27 mouse cellular contexts compared by ENCODE assay signal in genomic region chr9:91456253-91456823, GRCm38 (mm10).
DNase-seq lines count a peak whose midpoint lies in the region; ATAC-seq and TF ChIP-seq lines count a peak whose summit lies in the region.
"Had no signal": no experiment of that assay in that cellular context is flagged by ENCODE, and none has a peak within 500 bp of the region (broad histone marks: within the 10 kb centered on the region; RNA-seq: fewer than 3 reads in every experiment).

No protein-coding gene starts in this region.

- H3K27me3 ChIP-seq in forebrain, embryonic 11.5 days (ENCODE audit: control insufficient read depth, insufficient read depth, low read length), result no peaks in the 10 kb centered on the region
- H3K27me3 ChIP-seq in forebrain, embryonic 10.5 days (ENCODE audit: poor library complexity, severe bottlenecking), result no peaks in the 10 kb centered on the region
- no peaks in the 10 kb centered on the region for H3K27me3 ChIP-seq in midbrain, embryonic 12.5 days
- H3K27me3 ChIP-seq in midbrain, embryonic 16.5 days (ENCODE audit: control insufficient read depth, insufficient read depth, low read depth, low read length), result no peaks in the 10 kb centered on the region
- no peaks in the 10 kb centered on the region for H3K27me3 ChIP-seq in forebrain, embryonic 15.5 days
- H3K27me3 ChIP-seq: embryonic facial prominence, embryonic 13.5 days; heart, embryonic 15.5 days; hindbrain, embryonic 15.5 days; intestine, embryonic 15.5 days; limb, embryonic 12.5 days; liver, embryonic 15.5 days had no signal

- no peak for TF ChIP-seq POLR2A in brain, embryonic 14.5 days (IDR thresholded peaks at IDR 0.05; ENCODE audit: borderline replicate concordance, extremely low read depth, insufficient read depth, insufficient read length, poor library complexity, severe bottlenecking)

- H3K9ac ChIP-seq in forebrain, embryonic 11.5 days (ENCODE audit: low read length), result no peak overlapping the region
- no peak overlapping the region for H3K9ac ChIP-seq in midbrain, embryonic 12.5 days (replicated peaks)
- no peak overlapping the region for H3K9ac ChIP-seq in midbrain, embryonic 16.5 days (ENCODE audit: low read depth, low read length)
- no peak overlapping the region for H3K9ac ChIP-seq in forebrain, embryonic 15.5 days (replicated peaks)
- H3K9ac ChIP-seq: embryonic facial prominence, embryonic 13.5 days; heart, embryonic 15.5 days; hindbrain, embryonic 15.5 days; intestine, embryonic 15.5 days; limb, embryonic 12.5 days; liver, embryonic 15.5 days; lung, embryonic 14.5 days had no signal

- no peaks in the 10 kb centered on the region for H3K9me3 ChIP-seq in forebrain, embryonic 11.5 days (ENCODE audit: control insufficient read depth, low read length)
- H3K9me3 ChIP-seq in forebrain, embryonic 10.5 days, result no peaks in the 10 kb centered on the region
- H3K9me3 ChIP-seq in midbrain, embryonic 12.5 days, result no peaks in the 10 kb centered on the region
- H3K9me3 ChIP-seq in midbrain, embryonic 16.5 days (replicated peaks; ENCODE audit: control insufficient read depth, low read length, poor library complexity, severe bottlenecking), result no peaks in the 10 kb centered on the region
- H3K9me3 ChIP-seq in forebrain, embryonic 15.5 days, result no peaks in the 10 kb centered on the region
- H3K9me3 ChIP-seq: embryonic facial prominence, embryonic 13.5 days; heart, embryonic 10.5 days; heart, embryonic 15.5 days; hindbrain, embryonic 15.5 days; intestine, embryonic 15.5 days; limb, embryonic 12.5 days; liver, embryonic 15.5 days had no signal

- peak; percentile 71 for ATAC-seq in forebrain, embryonic 11.5 days (replicated peaks; ENCODE audit: low FRiP score)
- ATAC-seq in midbrain, embryonic 12.5 days (ENCODE audit: low FRiP score, low read depth), result peak; percentile 65
- no peak for ATAC-seq in midbrain, embryonic 16.5 days
- peak; percentile 91 for ATAC-seq in forebrain, embryonic 15.5 days (replicated peaks)
- ATAC-seq: intestine, embryonic 15.5 days had no signal

- WGBS in forebrain, embryonic 11.5 days, result 70% methylated on average over 1 of the region's 1 CpGs
- 90% methylated on average over 1 of the region's 1 CpGs for WGBS in forebrain, embryonic 10.5 days
- WGBS in midbrain, embryonic 12.5 days, result 69% methylated on average over 1 of the region's 1 CpGs
- 41% methylated on average over 1 of the region's 1 CpGs for WGBS in midbrain, embryonic 16.5 days
- 26% methylated on average over 1 of the region's 1 CpGs for WGBS in forebrain, embryonic 15.5 days

- no peak overlapping the region for H3K4me2 ChIP-seq in forebrain, embryonic 11.5 days (ENCODE audit: low read depth, low read length, severe bottlenecking)
- no peak overlapping the region for H3K4me2 ChIP-seq in midbrain, embryonic 12.5 days (replicated peaks)
- H3K4me2 ChIP-seq in midbrain, embryonic 16.5 days (ENCODE audit: low read length), result no peak overlapping the region
- no peak overlapping the region for H3K4me2 ChIP-seq in forebrain, embryonic 15.5 days (replicated peaks)
- H3K4me2 ChIP-seq: embryonic facial prominence, embryonic 13.5 days; heart, embryonic 15.5 days; hindbrain, embryonic 15.5 days; intestine, embryonic 15.5 days; limb, embryonic 12.5 days; liver, embryonic 15.5 days; lung, embryonic 14.5 days had no signal

- DNase-seq in forebrain, embryonic 11.5 days (ENCODE audit: low spot score), result no peak
- no peak for DNase-seq in forebrain, embryonic 10.5 days (ENCODE audit: extremely low spot score, low spot score)
- DNase-seq in brain, embryonic 14.5 days (ENCODE audit: low read depth), result peak; percentile 79
- no peak for DNase-seq in ovary, adult 18-20 months (ENCODE audit: low spot score)
- DNase-seq: adrenal gland, adult 8-10 months; cerebellum, adult 11 months; cerebellum, adult 9-10 months; gastrocnemius, postnatal 10 days; kidney, adult 2 months; kidney, postnatal 36 days; lung, embryonic 14.5 days; lung, postnatal 14 days; thymus, adult 2 months; thymus, postnatal 36 days had no signal

- H3K4me1 ChIP-seq in forebrain, embryonic 11.5 days (replicated peaks; ENCODE audit: control insufficient read depth, insufficient read depth, low read length), result no peaks in the 10 kb centered on the region
- no peaks in the 10 kb centered on the region for H3K4me1 ChIP-seq in forebrain, embryonic 10.5 days
- H3K4me1 ChIP-seq in midbrain, embryonic 12.5 days, result no peaks in the 10 kb centered on the region
- H3K4me1 ChIP-seq in midbrain, embryonic 16.5 days (ENCODE audit: control insufficient read depth, insufficient read depth, low read length), result no peaks in the 10 kb centered on the region
- peaks cover 10% of the 10 kb centered on the region; the same call in 1 of the 2 replicates for H3K4me1 ChIP-seq in forebrain, embryonic 15.5 days
- H3K4me1 ChIP-seq: embryonic facial prominence, embryonic 13.5 days; heart, embryonic 10.5 days; heart, embryonic 15.5 days; hindbrain, embryonic 15.5 days; intestine, embryonic 15.5 days; limb, embryonic 12.5 days; liver, embryonic 15.5 days had no signal

- H3K27ac ChIP-seq in forebrain, embryonic 11.5 days (ENCODE audit: low read depth, low read length), result no peak overlapping the region
- no peak overlapping the region for H3K27ac ChIP-seq in forebrain, embryonic 10.5 days
- H3K27ac ChIP-seq in midbrain, embryonic 12.5 days (replicated peaks), result no peak overlapping the region
- no peak overlapping the region for H3K27ac ChIP-seq in midbrain, embryonic 16.5 days (ENCODE audit: low read length)
- no peak overlapping the region for H3K27ac ChIP-seq in forebrain, embryonic 15.5 days (replicated peaks)
- H3K27ac ChIP-seq: embryonic facial prominence, embryonic 13.5 days; heart, embryonic 10.5 days; heart, embryonic 15.5 days; hindbrain, embryonic 15.5 days; intestine, embryonic 15.5 days; layer of hippocampus, adult 2 months; left cerebral cortex, adult 2 months; limb, embryonic 12.5 days; liver, embryonic 15.5 days had no signal

- no peak for TF ChIP-seq CTCF in brain, embryonic 14.5 days (IDR thresholded peaks at IDR 0.05; ENCODE audit: borderline replicate concordance, extremely low read depth, insufficient read depth, insufficient read length)

- H3K36me3 ChIP-seq in forebrain, embryonic 11.5 days (ENCODE audit: control insufficient read depth, insufficient read depth, low read length), result no peaks in the 10 kb centered on the region
- H3K36me3 ChIP-seq in forebrain, embryonic 10.5 days (replicated peaks), result no peaks in the 10 kb centered on the region
- no peaks in the 10 kb centered on the region for H3K36me3 ChIP-seq in midbrain, embryonic 12.5 days
- H3K36me3 ChIP-seq in midbrain, embryonic 16.5 days (ENCODE audit: control insufficient read depth, insufficient read depth, low read length), result no peaks in the 10 kb centered on the region
- H3K36me3 ChIP-seq in forebrain, embryonic 15.5 days, result no peaks in the 10 kb centered on the region
- H3K36me3 ChIP-seq: embryonic facial prominence, embryonic 13.5 days; G1E; heart, embryonic 10.5 days; heart, embryonic 15.5 days; hindbrain, embryonic 15.5 days; intestine, embryonic 15.5 days; limb, embryonic 12.5 days; liver, embryonic 15.5 days had no signal

- H3K4me3 ChIP-seq in forebrain, embryonic 11.5 days (ENCODE audit: low read depth, low read length), result no peak overlapping the region
- no peak overlapping the region for H3K4me3 ChIP-seq in forebrain, embryonic 10.5 days
- no peak overlapping the region for H3K4me3 ChIP-seq in midbrain, embryonic 12.5 days
- no peak overlapping the region for H3K4me3 ChIP-seq in midbrain, embryonic 16.5 days (ENCODE audit: low read depth, low read length)
- H3K4me3 ChIP-seq in forebrain, embryonic 15.5 days, result no peak overlapping the region
- H3K4me3 ChIP-seq: embryonic facial prominence, embryonic 13.5 days; heart, embryonic 10.5 days; heart, embryonic 15.5 days; hindbrain, embryonic 15.5 days; intestine, embryonic 15.5 days; layer of hippocampus, adult 2 months; left cerebral cortex, adult 2 months; limb, embryonic 12.5 days; liver, embryonic 15.5 days had no signal
